Mouse (Mus musculus): Measurements from ENCODE around the gene Mef2a. TPM values are rescaled to one million over a fixed set of nuclear protein-coding genes. Genes with fewer than 3 reads are reported as not detected.

Gene Mef2a
- polyA plus RNA-seq (2012; ENCODE audit: insufficient read depth, insufficient read length, missing spikeins), result 28.5 and 38.9 TPM in 2 replicates

- Histone ChIP-seq H3K4me3 (ENCODE audit: insufficient read depth, low read depth, low read length) (peak within 1 kb of the TSS; percentile 86), H3K27ac (replicated peaks; ENCODE audit: low read depth, low read length) (peak within 1 kb of the TSS; percentile 100), H3K4me1 (ENCODE audit: control insufficient read depth, insufficient read depth, insufficient read length, low read length) (peaks cover 3% of the 10 kb centered on the region)
Measured at GRCm38 (mm10) chr7:67372729-67373583, at the start of gene Mef2a. Mef2a (minus strand) TSS chr7:67372858.

GRCm38 (mm10) chr7:67421476-67422186 is 49.0 kb upstream of the Mef2a start:
- Histone ChIP-seq H3K27ac (replicated peaks; ENCODE audit: low read depth, low read length) (peak overlapping the region; percentile 12; the same call in 1 of the 2 replicates), H3K4me3 (ENCODE audit: insufficient read depth, low read depth, low read length) (no peak overlapping the region), H3K4me1 (ENCODE audit: control insufficient read depth, insufficient read depth, insufficient read length, low read length) (peaks cover 31% of the 10 kb centered on the region)

- H3K4me3 ChIP-seq (ENCODE audit: insufficient read depth, low read depth, low read length), result no peak overlapping the region
- no peak overlapping the region for H3K27ac ChIP-seq (replicated peaks; ENCODE audit: low read depth, low read length)
- peaks cover 29% of the 10 kb centered on the region for H3K4me1 ChIP-seq (ENCODE audit: control insufficient read depth, insufficient read depth, insufficient read length, low read length)
Measured at GRCm38 (mm10) chr7:67421088-67421475, 48.4 kb upstream of the Mef2a start.

DNA sequence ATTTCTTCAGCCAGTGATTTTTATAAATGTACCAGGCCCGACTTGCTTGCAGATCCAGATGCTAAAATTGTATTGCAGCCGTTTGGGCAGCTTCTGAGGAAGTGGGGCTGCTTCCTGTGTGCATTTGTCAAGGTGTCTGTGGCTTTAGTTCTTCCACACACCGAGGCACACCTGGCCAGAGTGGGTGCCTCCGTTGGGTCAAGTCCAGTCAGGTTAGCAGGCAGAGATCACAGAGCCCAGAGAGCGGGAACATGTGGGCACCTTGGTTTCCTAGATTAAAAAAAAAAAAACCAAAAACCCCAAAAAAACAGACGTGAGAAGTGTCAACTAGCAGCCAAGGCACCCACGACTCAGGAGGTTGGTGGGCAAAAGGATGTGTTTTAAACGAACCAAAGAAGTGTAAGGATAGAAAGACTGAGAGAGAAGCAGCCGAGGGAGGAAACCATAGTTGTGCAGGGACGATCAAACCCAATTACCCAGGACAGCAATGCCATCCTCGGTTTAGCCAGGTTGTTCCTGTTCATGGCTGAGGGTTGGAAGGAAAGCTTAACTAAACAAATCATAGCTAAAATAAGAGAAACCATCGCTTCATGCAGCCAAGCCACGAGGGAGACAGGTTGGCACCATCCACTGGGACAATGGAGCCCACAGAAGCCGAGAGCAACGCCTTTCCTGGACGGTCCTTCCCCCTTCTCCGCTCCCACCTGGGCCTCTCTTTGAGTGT is 47.1 kb upstream of the Mef2a start:
- Histone ChIP-seq H3K4me1 (ENCODE audit: control insufficient read depth, insufficient read depth, insufficient read length, low read length) (peaks cover 18% of the 10 kb centered on the region), H3K27ac (replicated peaks; ENCODE audit: low read depth, low read length) (no peak overlapping the region)

DNA sequence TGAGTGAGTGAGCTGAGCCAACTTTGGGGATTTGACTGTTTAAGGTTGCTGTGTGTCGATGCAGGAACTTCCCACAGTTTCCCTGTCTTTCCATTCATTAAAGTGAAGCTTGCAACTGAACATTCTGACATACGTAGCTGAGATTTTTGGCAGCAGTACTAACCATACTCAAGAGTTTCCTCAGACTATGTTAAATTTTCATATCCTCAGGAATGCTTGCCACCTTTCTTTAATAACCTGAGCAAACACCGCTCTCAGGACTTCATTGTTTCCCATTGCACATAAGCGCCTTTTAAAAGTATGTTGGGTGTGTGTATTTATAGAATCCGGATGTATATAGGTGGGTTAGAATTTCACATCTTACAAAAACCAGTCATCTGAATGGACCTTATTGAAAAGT is 45.5 kb upstream of the Mef2a start:
- Histone ChIP-seq H3K4me3 (ENCODE audit: insufficient read depth, low read depth, low read length) (no peak overlapping the region), H3K27ac (replicated peaks; ENCODE audit: low read depth, low read length) (no peak overlapping the region), H3K4me1 (ENCODE audit: control insufficient read depth, insufficient read depth, insufficient read length, low read length) (peaks cover 17% of the 10 kb centered on the region)

More for the DNA sequence above, 47.1 kb upstream of the Mef2a start:
- H3K4me3 ChIP-seq (ENCODE audit: insufficient read depth, low read depth, low read length), result no peak overlapping the region

- Histone ChIP-seq H3K4me1 (ENCODE audit: control insufficient read depth, insufficient read depth, insufficient read length, low read length) (no peaks in the 10 kb centered on the region), H3K27ac (replicated peaks; ENCODE audit: low read depth, low read length) (0 out of 2 replicates have a peak overlapping the region, but pooled peaks have one; percentile 35), H3K4me3 (ENCODE audit: insufficient read depth, low read depth, low read length) (no peak overlapping the region)
Measured at GRCm38 (mm10) chr7:67414766-67415165, 42.1 kb upstream of the Mef2a start.

DNA sequence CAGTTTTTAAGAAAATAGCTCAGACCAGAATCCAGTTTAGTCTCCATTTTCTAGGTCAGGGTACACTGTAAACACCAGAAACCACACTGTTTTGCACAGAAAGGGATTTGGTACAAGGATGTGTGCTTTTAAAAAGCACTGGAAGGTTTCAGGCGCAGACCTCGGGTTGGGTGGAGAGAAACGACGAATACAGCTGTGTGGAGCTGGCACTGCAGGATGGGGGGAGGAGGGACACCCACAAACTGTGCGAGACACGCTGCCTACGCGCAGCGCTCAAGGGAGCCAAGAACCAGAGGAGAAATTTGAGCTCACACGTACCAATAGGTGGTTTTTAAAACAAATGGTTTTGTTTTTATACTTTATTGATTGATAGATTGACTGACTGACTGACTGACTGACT is 40.0 kb upstream of the Mef2a start:
- H3K4me1 ChIP-seq (ENCODE audit: control insufficient read depth, insufficient read depth, insufficient read length, low read length), result no peaks in the 10 kb centered on the region
- H3K27ac ChIP-seq (replicated peaks; ENCODE audit: low read depth, low read length), result no peak overlapping the region
- no peak overlapping the region for H3K4me3 ChIP-seq (ENCODE audit: insufficient read depth, low read depth, low read length)

GRCm38 (mm10) chr7:67407019-67407418 is 34.4 kb upstream of the Mef2a start:
- Histone ChIP-seq H3K27ac (replicated peaks; ENCODE audit: low read depth, low read length) (no peak overlapping the region), H3K4me1 (ENCODE audit: control insufficient read depth, insufficient read depth, insufficient read length, low read length) (no peaks in the 10 kb centered on the region), H3K4me3 (ENCODE audit: insufficient read depth, low read depth, low read length) (no peak overlapping the region)

- Histone ChIP-seq H3K4me1 (ENCODE audit: control insufficient read depth, insufficient read depth, insufficient read length, low read length) (no peaks in the 10 kb centered on the region), H3K4me3 (ENCODE audit: insufficient read depth, low read depth, low read length) (no peak overlapping the region), H3K27ac (replicated peaks; ENCODE audit: low read depth, low read length) (no peak overlapping the region)
Measured at GRCm38 (mm10) chr7:67404176-67404575, 31.5 kb upstream of the Mef2a start.

DNA sequence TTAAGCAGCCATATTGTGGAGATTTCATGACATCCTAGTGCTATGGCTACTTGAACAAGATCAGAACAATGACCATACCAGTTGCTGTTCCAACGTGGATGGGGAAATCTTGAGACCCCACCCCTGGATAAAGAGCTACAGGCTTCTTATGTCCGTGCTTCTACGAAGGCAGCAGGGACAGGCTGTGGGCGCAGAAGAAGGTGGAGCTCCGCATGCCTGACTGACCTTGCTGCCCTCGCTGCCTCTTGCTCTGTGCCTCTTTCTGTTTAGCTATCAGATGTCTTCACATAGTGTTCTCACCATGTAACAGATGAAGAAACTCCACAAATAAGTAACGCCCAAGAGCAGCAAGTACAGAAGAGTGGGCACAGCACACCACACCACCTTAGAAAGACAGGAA is 29.7 kb upstream of the Mef2a start:
- Histone ChIP-seq H3K27ac (replicated peaks; ENCODE audit: low read depth, low read length) (no peak overlapping the region), H3K4me3 (ENCODE audit: insufficient read depth, low read depth, low read length) (no peak overlapping the region), H3K4me1 (ENCODE audit: control insufficient read depth, insufficient read depth, insufficient read length, low read length) (no peaks in the 10 kb centered on the region)

DNA sequence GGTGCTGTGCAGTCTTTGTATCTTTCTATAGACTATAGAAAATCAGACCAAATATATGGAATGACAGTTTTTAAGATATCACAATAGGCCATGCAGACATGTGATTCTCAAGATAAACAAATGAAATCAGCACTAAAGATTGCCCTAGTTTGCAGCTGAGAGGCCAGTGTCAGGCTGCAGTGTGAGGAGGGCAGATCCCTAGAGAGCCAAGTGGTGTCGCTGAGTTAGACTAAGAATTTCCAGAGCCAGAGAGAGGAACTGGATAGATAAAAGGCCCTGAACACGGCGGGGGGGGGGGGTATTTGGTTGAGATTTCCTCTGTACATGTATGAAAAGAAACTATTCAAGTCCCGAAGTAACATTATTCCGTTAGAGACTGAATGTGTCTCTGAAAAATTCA is 28.7 kb upstream of the Mef2a start:
- H3K4me3 ChIP-seq (ENCODE audit: insufficient read depth, low read depth, low read length), result no peak overlapping the region
- no peaks in the 10 kb centered on the region for H3K4me1 ChIP-seq (ENCODE audit: control insufficient read depth, insufficient read depth, insufficient read length, low read length)
- H3K27ac ChIP-seq (replicated peaks; ENCODE audit: low read depth, low read length), result no peak overlapping the region

DNA sequence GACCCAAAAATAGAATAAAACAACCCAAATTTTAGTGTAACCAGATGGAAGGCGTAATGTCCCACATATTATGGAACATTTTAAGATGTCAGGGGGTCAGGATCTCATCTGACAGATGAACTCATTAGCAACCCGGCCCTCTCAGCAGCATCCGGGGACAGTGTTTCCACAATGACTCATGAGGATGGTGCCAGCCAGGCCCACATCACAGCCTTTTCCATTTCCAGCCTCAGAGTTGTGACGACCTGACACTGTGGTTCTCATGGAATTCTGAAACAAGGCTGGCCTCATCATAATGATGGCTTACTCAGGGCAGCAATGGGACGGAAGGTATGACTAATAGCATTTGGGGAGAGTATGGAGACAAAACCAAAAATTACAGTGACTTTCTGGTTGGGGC is 18.1 kb upstream of the Mef2a start:
- H3K4me1 ChIP-seq (ENCODE audit: control insufficient read depth, insufficient read depth, insufficient read length, low read length), result no peaks in the 10 kb centered on the region
- H3K27ac ChIP-seq (replicated peaks; ENCODE audit: low read depth, low read length), result no peak overlapping the region
- no peak overlapping the region for H3K4me3 ChIP-seq (ENCODE audit: insufficient read depth, low read depth, low read length)

- H3K4me3 ChIP-seq (ENCODE audit: insufficient read depth, low read depth, low read length), result no peak overlapping the region
- no peak overlapping the region for H3K27ac ChIP-seq (replicated peaks; ENCODE audit: low read depth, low read length)
Measured at GRCm38 (mm10) chr7:67390095-67390494, 17.4 kb upstream of the Mef2a start.

DNA sequence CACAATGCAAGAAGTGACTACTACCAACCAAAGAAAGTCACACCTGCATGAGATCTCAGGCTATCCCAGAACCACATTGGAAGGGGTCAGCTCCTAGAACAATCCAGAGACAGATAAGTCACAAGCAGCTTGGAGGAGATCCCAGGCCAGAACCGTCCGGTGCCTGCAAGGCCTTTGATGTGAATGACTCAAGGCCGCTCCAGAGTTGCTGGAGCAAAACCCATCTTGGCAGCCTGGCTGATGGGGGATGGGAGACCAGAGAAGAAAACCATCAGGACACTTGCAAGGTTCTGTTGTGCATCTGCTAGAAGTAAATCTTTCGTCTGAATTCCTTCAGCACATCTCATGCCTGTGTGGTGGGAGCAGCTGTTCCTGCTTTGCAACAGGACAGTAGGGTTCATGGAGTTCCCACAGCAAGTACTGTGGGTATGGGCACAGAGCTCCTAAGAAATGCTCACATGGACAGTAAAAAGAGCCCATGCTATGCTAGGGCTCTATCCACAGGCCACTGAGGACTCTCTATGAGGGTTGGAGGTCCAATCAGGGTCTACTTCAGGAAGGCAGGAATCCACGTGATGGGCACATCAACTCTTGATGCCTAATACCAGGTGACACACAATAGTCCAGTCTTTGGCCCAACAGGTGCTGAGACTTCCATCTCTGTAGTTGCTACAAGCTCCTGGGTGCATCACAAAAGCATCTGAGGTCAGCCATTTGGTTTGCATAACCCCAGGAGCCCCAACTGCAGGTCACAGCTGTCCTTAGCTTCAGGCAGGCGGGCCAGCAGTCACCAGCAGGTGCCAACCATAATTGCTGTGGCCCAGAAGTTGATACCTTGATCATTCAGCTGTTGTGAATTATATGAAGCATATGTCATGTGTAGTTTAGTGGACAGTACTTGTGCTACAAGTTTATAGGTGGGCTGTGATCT is 12.5 kb upstream of the Mef2a start:
- Histone ChIP-seq H3K4me3 (ENCODE audit: insufficient read depth, low read depth, low read length) (no peak overlapping the region), H3K27ac (replicated peaks; ENCODE audit: low read depth, low read length) (no peak overlapping the region)

More at GRCm38 (mm10) chr7:67390095-67390494, 17.4 kb upstream of the Mef2a start:
- H3K4me1 ChIP-seq (ENCODE audit: control insufficient read depth, insufficient read depth, insufficient read length, low read length), result no peaks in the 10 kb centered on the region

More for the DNA sequence above, 12.5 kb upstream of the Mef2a start:
- H3K4me1 ChIP-seq (ENCODE audit: control insufficient read depth, insufficient read depth, insufficient read length, low read length), result no peaks in the 10 kb centered on the region
